Comparison of ENCODE assay signal across 8 mouse cellular contexts in genomic region chr9:107887804-107888266, GRCm38 (mm10). TPM values are rescaled to one million over a fixed set of nuclear protein-coding genes. Genes with fewer than 3 reads are reported as not detected.
DNase-seq lines count a peak whose midpoint lies in the region; ATAC-seq lines count a peak whose summit lies in the region.

Mon1a (plus strand) TSS chr9:107888151.

- no peaks in the 10 kb centered on the region for H3K36me3 ChIP-seq in intestine, embryonic 15.5 days

- under 1% methylated on average over 28 of the region's 28 CpGs for WGBS in intestine, embryonic 15.5 days

- ATAC-seq in intestine, embryonic 15.5 days, result peak; percentile 96
- peak; percentile 96 for ATAC-seq in megakaryocyte-erythroid progenitor cell, adult 5-6 weeks (replicated peaks; ENCODE audit: low FRiP score, low TSS enrichment, poor library complexity, severe bottlenecking)

- H3K4me2 ChIP-seq in intestine, embryonic 15.5 days (replicated peaks), result peak within 1 kb of the TSS; percentile 83

- peak within 1 kb of the TSS; percentile 72 for H3K9ac ChIP-seq in intestine, embryonic 15.5 days

- H3K4me3 ChIP-seq in intestine, embryonic 15.5 days (replicated peaks), result peak within 1 kb of the TSS; percentile 77

- H3K27ac ChIP-seq in intestine, embryonic 15.5 days, result peak within 1 kb of the TSS; percentile 86

- no peaks in the 10 kb centered on the region for H3K27me3 ChIP-seq in intestine, embryonic 15.5 days (replicated peaks)

- H3K4me1 ChIP-seq in intestine, embryonic 15.5 days (replicated peaks), result peaks cover 14% of the 10 kb centered on the region

- intact Hi-C loops in gastrocnemius, postnatal 36 days (cut with DNase I), result no loop called here
- intact Hi-C loops in left cerebral cortex, postnatal 14 days (cut with DNase I), result no loop called here

- H3K9me3 ChIP-seq in intestine, embryonic 15.5 days, result no peaks in the 10 kb centered on the region

- DNase-seq in adrenal gland, adult 8-10 months, result peak; percentile 91
- DNase-seq in embryo, embryonic 11.5 days (ENCODE audit: low read depth, low spot score), result peak; percentile 70
- peak; percentile 80 to 83 for DNase-seq in gastrocnemius, postnatal 36 days
- DNase-seq in left cerebral cortex, postnatal 14 days (ENCODE audit: low spot score in 2 of 2), result peak; percentile 55 to 83
- DNase-seq in right cerebral cortex, postnatal 14 days, result peak; percentile 72
- peak; percentile 79 to 80 for DNase-seq in urinary bladder, postnatal 4 days (ENCODE audit: low spot score in 2 of 2)

RNA-seq across cellular contexts. Expression of gene Mon1a, which starts in this region (rescaled TPM):
- 10 to 100 TPM; 19.5 to 22.1 (median 20.1) TPM for total RNA-seq in adrenal gland, adult 8-10 months (2022)
- 10 to 100 TPM in 1 of 2 experiments, 1 to 10 TPM in 1; 8.7 to 10.4 TPM for total RNA-seq in gastrocnemius, postnatal 36 days (2021)
- polyA plus RNA-seq in intestine, embryonic 15.5 days (2015; fragmentation: Nextera tagmentation; extraction: Ambion mirVana), result 18.5 and 20.7 TPM in 2 replicates
- 10 to 100 TPM; 21.2 to 21.9 TPM for total RNA-seq in left cerebral cortex, postnatal 14 days (2021)
- total RNA-seq in megakaryocyte-erythroid progenitor cell, adult 5-6 weeks (2014; fragmentation: Nextera tagmentation), result 3.7 and 7.2 TPM in 2 replicates
- total RNA-seq in megakaryocyte-erythroid progenitor cell, adult 5-6 weeks (2017), result 6.1 and 12.6 TPM in 2 replicates

Comparison
In these comparisons a context has a peak if more than half of its experiments do, and no peak if none do; other contexts are left out.
1. Peak in every context shown above with its lines: DNase-seq, ATAC-seq, H3K4me3 ChIP-seq and H3K27ac ChIP-seq.